Mouse (Mus musculus) C2C12 (cell line): ENCODE data around the gene Tmem178b.

Source experiments
- CEBPB ChIP-seq: IDR thresholded peaks from one replicate; pipeline ENCODE4 v1.6.1; 2011; ENCODE audit warnings: low read depth, mild to moderate bottlenecking, control low read depth, moderate library complexity
- CTCF ChIP-seq: IDR thresholded peaks from one replicate; pipeline ENCODE4 v1.5.1; 2011; ENCODE audit not compliant: control insufficient read depth, insufficient read depth, insufficient read length
- FOSL1 ChIP-seq: IDR thresholded peaks from one replicate; pipeline ENCODE4 v1.8.0; 2011; ENCODE audit warnings: mild to moderate bottlenecking, low read length; ENCODE audit not compliant: poor library complexity, insufficient read depth, severe bottlenecking
- MAX ChIP-seq: IDR thresholded peaks from one replicate; pipeline ENCODE4 v1.6.1; 2011; ENCODE audit warnings: mild to moderate bottlenecking, control low read depth
- MYOD1 ChIP-seq: IDR thresholded peaks from one replicate; pipeline ENCODE4 v1.6.1; 2011; ENCODE audit warnings: low read depth; ENCODE audit not compliant: control insufficient read depth, insufficient read length
- MYOG ChIP-seq: IDR thresholded peaks from one replicate; pipeline ENCODE4 v1.6.1; 2011; ENCODE audit not compliant: control insufficient read depth, insufficient read length; ENCODE audit errors: extremely low read depth
- USF1 ChIP-seq: IDR thresholded peaks from one replicate; pipeline ENCODE4 v1.6.1; 2011; ENCODE audit warnings: low read depth, mild to moderate bottlenecking, control low read depth, moderate library complexity

DNA sequence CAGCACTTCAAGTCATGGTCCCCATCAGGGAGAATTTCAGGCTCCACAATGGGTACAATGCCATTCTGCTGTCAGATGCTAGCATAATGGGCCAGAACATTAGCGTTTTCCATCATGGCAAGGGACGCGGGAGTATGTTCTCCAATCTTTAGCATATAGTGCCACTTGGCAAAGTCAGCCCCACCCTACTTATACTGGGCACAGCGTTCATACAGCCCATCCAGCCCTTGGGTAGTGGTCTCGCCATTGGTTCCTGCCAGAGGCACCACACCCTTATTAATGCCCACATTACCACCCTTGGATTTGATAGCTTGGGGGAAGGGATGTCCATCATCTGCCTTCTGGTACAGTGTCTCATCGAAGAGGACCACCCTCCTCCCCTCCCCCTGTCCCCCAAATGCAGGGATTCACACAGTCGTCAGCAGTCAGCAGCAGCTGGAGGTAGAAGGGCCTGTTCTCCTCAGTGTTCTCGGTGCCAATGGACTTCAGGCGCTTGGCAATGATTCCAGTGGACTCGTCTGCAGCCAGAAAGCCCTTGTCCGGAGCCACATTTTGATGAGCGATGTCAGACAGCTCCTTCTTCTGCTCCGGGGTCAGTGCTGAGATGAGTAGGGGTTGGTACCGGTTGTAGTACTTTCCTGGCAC is 29.3 kb upstream of the Tmem178b start:
- no peak for TF ChIP-seq CTCF
- no peak for TF ChIP-seq USF1
- no peak for TF ChIP-seq FOSL1
- TF ChIP-seq MYOD1, result no peak
- no peak for TF ChIP-seq MYOG
- no peak for TF ChIP-seq MAX
- TF ChIP-seq CEBPB, result no peak
